Mouse (Mus musculus): Measurements from ENCODE around the gene Fam168a. TPM values are rescaled to one million over a fixed set of nuclear protein-coding genes. Genes with fewer than 3 reads are reported as not detected.

Fam168a gene
- 11.3 and 27.5 TPM in 2 replicates for polyA plus RNA-seq (2012; rRNA removed)

DNA sequence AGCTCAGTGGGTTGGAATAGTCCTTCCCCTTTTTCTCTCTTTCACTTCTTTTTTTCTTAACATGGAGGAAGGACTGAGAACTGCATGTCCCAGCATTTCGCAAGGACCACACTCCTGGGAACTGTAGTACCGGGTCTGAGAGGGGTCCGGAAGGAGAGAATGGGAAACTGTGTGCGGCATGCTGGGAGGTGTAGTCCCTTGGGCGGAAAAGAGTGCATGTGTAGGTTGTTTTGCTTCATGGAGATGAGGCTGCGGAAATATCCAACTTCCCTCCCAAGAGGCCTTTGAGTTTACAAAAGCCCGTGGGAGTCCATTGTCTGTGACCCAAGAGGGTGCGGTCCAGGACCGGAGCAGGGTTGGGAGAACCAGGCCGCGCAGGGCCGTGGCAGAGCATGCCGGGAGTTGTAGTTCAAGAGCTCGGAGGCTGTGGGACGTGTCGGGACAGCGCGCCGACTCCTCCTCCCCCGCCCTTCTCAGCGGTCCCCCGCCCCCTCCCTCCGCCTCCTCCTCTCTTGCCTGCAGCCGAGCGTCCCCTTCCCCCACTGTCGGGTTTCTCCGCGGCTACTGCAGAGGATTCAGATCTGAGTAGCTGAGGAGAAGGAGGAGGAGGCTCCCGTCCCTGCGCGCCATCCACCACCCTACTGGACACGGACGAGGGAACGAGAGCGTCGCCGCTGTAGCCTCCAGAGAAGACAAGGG is at the start of gene Fam168a:
Gene Fam168a, plus strand, starts transcription at position 493 of the 699 bp plus-strand sequence.
- DNase-seq (ENCODE audit: low read depth, low spot score), result peak; percentile 83
- WGBS, result under 1% methylated on average over 36 of the region's 37 CpGs

DNA sequence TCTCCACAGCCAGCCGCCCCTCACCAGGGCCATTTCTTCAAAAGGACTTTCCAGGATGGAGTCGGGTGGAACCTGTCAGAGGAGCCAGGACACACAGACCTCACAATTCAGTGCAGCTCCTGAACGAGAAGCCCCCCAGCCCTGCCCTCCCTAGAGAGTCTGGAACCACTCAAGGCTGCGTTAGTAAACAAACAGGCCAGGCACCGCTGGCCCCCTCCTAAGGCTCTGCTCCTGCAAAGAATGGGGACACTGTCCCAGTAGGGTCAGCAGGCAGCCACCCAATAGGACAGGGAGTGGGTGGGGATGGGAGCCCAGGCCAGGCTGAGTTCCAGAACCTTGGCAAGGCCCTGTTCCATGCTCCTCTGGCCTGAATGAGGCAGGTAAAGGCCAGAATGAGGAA is 49.7 kb upstream of the Fam168a start:
- 53% methylated on average over 5 of the region's 5 CpGs for WGBS
- no peak for DNase-seq (ENCODE audit: low read depth, low spot score)

DNA sequence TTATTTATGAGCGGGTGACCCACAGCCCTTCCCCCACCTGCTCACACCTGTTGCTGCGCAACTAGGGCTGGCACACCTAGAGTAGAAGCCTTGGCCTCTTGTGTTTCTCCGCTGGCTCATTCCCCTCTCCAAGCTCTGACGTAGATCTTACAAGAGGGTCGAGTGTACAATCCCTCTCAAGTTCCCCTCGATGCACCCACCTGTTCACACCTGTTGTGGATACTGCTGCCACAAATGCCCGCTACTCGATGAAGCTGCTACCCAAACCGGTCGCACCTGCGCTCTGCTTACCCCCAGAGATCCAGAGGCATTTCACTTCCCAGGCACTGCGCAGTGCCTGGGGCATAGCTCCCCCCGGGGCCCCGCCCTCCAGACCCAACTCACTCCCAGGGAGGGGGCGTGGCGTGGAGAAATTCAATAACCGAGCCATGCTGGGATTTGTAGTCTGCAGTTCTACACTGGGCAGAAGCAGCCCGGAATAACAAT is 48.3 kb upstream of the Fam168a start:
- 25% methylated on average over 18 of the region's 18 CpGs for WGBS

DNA sequence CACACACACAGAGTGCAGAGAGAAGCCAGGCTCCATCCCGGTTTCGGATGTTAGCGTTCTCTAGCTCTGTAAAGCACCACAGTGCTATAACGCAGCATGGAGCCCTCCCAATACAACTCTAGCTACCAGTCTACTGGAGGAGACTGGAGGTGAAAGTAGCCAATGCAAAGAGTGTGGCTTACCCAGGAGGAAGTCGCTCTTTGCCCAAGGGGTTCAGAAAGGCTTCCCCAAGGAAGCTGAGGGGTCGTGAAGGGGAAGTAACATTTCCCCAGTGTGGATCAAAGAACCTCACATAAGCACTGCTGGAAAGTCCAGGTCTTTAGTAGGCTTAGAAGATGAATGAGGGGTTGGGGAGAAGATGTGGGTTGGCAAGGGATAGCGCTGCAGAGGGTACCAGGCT is 45.2 kb upstream of the Fam168a start:
- no peak for DNase-seq (ENCODE audit: low read depth, low spot score)
- WGBS, result 87% methylated on average over 7 of the region's 7 CpGs

More for the DNA sequence above, 48.3 kb upstream of the Fam168a start:
- no peak for DNase-seq (ENCODE audit: low read depth, low spot score)

DNA sequence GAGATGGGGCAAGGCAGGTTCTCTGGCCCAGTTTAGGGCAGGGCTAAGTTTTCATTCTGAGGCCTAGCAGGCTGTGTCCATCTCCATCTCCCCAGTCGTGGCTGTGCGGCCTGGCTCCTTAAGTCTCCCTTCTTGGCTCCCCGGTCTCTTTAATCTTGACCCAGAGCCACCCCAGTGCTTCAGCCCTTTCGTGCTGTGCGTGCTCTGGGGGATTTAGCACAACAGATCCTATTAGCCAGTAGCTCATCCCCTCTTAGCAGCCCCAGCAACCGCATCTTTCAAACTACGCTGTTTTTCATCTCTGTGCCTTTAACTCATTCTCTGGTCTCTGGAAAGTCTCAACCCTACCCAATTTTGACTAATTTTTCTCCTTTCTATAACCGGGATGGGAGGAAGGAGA is 44.2 kb upstream of the Fam168a start, which contains the start of gene Plekhb1:
Gene Plekhb1, minus strand, starts transcription at position 184 of the 400 bp plus-strand sequence.
- DNase-seq (ENCODE audit: low read depth, low spot score), result no peak
- 76% methylated on average over 8 of the region's 8 CpGs for WGBS

DNA sequence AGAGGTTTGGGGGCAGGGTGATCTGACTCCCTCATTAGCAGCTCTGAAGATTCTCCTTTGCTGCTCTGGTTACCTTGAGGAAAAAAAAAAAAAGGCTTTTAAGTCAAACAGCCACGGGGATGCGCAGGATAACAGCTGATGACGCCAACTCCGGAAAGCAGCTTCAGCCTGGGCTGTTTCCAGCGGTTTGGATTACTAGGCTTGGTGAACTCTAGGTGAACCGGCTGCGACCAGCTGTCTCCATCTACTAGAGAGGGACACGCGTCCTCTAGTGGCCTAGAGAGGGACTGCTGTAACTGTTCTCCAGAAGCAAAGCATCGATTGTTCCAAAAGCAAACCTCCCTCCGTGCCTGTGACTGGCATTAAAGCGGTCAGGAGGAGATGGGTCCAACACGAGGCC is 43.2 kb upstream of the Fam168a start:
- DNase-seq (ENCODE audit: low read depth, low spot score), result peak; percentile 61
- 2% methylated on average over 13 of the region's 13 CpGs for WGBS

DNA sequence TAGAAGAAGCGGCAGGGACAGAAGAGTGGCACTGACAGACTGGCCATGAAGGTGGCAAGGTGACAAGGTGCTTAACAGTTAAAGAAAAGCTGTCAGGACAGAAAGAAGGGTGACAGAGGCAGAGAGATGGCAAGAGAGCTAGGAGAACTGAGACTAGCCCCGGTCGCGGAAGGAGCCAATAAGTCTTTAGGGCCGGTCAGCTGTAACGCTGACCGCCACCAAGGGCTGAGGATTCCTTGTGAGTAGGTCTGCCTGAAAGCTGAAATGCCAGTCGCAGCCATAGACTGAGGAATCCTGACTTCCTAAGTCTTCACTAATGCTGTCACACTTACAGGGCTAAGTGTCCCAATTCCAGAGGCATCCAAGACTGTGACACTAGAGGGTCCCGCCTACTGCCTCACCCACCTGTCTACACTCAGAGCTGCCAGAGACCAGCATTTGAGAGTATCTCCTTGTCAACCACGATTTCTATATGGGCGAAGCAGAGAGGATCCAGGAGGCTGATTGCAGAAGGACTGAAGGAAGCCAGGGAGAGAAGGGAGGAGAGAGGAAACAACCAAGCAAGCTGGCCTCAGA is 42.6 kb upstream of the Fam168a start:
- WGBS, result 59% methylated on average over 11 of the region's 11 CpGs

DNA sequence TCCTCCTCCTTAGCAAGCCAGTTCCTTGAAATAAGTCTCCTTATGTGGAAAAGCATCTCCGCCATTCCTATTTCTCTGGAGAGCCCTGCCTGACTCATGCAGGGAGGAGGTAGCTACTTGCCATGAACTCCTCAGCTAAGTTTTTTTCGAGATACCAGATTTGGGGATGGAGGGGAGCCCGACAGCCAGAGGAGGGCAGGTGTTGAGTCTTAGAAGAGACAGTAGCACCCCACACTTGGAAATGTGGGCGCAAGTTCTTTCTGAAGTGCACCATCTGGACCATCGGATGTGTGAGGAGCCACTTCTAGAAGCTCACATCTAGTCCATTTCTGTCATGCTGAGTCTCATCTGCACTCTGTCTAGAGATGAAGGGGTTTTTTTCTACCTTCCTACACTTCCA is 35.8 kb upstream of the Fam168a start:
- 84% methylated on average over 5 of the region's 5 CpGs for WGBS
- DNase-seq (ENCODE audit: low read depth, low spot score), result no peak

More for the DNA sequence above, 42.6 kb upstream of the Fam168a start:
- no peak for DNase-seq (ENCODE audit: low read depth, low spot score)

DNA sequence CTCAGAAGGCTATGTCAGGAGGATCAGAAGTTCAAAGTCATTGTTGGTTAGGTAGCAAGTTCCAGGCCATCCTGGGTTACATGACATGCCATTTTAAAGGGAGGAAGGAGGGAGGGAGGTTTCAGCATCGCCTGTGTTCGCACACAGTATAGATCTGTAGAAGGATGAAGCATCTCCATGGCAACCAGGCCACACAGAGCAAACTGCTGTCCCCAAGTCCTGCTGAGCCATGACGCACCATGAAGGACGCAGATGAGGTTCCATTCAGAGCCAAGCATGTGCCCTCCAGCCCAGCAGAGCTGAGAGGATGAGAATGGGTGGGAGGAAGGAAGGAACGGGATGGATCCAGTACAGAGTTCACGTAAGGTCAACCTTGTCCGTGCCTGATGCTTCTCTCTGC is 33.0 kb upstream of the Fam168a start:
- no peak for DNase-seq (ENCODE audit: low read depth, low spot score)
- 68% methylated on average over 7 of the region's 7 CpGs for WGBS

DNA sequence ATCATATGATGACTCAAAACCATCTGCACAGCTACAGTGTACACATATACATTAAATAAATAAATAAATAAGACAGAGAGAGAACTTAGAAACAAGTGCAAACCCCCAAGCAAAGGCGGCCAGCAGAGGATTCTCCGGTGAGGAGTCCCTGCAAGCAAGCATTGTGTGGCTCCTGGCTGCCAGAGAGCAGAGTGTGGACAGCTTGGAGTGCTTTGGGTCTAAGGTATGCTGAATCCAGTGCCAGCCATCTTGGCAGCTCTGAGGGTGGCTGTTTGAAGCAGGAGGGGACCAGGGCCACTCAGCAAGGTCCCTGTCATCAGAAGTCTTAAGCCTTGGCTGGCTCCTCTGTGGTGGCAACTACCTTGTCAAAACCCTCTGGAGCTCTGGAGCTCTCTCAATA is 31.5 kb upstream of the Fam168a start:
- WGBS, result 86% methylated on average over 2 of the region's 2 CpGs
- DNase-seq (ENCODE audit: low read depth, low spot score), result no peak

DNA sequence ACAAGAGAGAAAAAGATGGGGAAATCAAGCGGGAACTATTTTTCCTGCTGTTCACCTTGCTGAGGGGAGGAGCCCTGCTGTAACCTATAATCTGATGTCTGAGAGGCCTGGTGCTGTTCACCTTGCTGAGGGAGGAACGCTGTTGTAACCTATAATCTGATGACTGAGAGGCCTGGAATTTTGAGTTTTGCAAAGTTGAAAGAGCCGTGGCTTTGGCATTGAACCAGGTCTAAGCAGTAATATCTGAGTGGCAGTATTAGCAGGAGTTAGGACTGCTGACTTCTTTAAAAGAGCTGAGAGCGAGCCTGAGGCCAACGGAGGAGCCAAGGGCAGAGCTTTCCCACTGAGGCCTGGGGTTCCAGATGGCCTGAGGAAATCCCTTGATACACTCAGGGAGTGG is 28.4 kb upstream of the Fam168a start:
- no peak for DNase-seq (ENCODE audit: low read depth, low spot score)
- WGBS, result 80% methylated on average over 5 of the region's 5 CpGs

DNA sequence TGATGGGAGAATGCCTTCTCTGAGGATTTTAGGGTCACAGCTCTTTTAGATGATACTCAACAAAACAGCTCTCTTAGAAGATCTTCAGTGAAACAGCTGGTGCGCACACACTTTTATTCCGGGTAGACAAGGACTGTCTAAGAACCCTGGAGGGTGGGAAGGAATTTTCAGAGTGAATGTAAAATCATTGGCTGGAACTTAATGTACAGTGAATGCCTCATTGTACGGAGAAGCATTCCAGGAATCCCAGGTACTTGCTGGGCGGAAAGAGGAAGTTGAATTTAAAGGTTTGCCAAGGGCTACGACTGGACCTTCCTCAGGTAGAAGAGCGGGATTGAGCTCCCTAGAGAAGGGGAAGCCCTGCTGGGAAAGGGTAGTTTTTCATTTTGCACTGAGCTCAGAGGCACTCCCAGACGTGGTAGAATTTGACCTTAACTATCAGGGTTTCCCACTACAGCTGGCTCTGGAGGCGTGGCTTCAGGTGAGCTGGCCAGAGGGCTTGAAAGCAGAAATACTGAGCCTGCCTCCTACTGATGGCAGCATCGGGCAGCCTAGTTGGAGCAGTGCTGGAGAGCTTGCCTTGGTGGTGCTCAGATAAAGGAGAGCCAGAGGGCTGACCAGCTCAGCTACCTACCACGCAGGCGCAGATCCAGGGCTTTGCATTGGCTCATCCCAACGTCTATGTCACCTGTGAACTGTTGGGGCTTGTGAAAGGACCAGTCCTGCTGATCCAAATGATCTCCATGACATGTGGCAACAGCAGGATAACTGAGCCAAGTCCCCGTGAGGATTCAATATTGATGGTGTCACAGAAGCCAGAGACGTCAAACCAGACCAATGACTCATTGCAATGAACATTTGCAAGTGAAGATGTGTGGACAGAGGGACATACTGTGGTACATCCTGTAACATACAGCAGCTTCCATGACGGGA is 27.2 kb upstream of the Fam168a start:
- DNase-seq (ENCODE audit: low read depth, low spot score), result no peak
- 42% methylated on average over 15 of the region's 15 CpGs for WGBS

DNA sequence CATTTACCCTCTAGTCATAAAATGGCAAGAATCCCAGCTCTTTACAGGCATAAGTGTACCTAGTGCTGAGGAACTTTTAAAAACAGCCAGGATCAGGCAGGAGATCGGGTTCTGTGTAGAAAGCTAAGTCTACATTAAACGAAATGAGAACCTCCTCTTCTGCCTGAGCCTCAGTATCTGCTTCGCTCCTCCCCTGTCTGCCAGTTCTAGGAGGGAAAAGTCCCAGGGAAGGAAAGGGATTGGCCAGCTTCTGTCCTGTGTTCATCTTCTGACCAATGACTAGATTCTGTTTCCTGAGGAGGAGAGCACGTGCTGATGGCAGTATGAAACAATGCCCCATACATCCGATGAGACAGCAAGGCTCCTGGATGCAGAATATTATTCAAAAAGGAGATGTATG is 25.3 kb upstream of the Fam168a start:
- DNase-seq (ENCODE audit: low read depth, low spot score), result no peak
- WGBS, result 50% methylated on average over 5 of the region's 5 CpGs

DNA sequence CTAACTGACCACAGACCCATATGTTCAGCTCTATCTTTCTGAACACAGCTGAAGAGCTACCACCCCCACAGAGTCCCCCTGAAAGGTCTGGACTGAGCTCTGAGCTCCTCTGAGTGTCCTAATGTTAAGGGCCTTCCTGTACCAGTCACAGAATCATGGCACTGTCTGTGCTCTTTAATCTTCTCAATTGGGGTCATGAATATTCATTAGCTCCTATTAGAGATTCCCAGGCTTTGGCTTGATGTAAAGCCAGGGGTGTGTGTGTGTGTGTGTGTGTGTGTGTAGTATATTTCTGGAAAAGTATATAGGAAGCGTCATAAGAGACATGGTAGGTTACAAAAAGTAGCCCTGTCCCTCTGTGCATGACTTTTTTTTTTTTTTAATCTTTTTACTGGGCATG is 23.2 kb upstream of the Fam168a start:
- DNase-seq (ENCODE audit: low read depth, low spot score), result no peak
- WGBS, result 94% methylated on average over 1 of the region's 1 CpGs

DNA sequence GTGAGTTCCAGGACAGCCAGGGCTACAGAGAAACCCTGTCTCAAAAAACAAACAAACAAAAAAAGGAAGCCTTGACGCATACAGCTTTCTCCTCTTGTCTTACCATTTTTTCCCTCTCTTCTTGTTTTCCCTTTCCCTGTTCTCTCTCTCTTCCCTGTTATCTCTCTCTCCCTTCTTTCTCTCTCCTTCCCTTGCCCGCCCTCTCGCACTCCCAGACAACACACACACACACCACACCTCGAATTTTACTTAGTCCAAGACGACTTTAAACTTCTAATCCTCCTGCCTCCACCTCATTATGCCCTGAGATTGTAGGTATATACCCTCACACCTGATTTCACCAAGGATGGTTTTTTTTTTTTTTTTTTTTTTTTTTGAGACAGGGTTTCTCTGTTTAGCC is 22.4 kb upstream of the Fam168a start:
- DNase-seq (ENCODE audit: low read depth, low spot score), result no peak
- 64% methylated on average over 5 of the region's 5 CpGs for WGBS

DNA sequence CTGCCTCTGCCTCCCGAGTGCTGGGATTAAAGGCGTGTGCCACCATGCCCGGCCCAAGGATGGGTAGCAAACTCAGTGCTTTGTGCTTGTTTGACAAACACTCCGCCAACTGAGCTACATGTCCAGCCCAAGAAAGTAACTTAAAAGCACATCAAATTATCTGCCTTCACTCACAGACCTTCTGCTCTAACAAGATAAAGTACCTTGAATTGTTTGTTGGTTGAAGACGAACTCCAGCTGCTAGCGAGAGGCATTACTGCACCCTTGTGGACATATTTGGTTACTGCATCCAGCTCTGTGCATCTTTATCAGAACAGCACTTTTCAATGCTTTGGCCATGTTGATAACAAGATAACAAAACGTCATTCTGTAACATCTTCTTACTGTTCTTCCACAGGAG is 21.9 kb upstream of the Fam168a start:
- WGBS, result 46% methylated on average over 7 of the region's 7 CpGs
- DNase-seq (ENCODE audit: low read depth, low spot score), result no peak

DNA sequence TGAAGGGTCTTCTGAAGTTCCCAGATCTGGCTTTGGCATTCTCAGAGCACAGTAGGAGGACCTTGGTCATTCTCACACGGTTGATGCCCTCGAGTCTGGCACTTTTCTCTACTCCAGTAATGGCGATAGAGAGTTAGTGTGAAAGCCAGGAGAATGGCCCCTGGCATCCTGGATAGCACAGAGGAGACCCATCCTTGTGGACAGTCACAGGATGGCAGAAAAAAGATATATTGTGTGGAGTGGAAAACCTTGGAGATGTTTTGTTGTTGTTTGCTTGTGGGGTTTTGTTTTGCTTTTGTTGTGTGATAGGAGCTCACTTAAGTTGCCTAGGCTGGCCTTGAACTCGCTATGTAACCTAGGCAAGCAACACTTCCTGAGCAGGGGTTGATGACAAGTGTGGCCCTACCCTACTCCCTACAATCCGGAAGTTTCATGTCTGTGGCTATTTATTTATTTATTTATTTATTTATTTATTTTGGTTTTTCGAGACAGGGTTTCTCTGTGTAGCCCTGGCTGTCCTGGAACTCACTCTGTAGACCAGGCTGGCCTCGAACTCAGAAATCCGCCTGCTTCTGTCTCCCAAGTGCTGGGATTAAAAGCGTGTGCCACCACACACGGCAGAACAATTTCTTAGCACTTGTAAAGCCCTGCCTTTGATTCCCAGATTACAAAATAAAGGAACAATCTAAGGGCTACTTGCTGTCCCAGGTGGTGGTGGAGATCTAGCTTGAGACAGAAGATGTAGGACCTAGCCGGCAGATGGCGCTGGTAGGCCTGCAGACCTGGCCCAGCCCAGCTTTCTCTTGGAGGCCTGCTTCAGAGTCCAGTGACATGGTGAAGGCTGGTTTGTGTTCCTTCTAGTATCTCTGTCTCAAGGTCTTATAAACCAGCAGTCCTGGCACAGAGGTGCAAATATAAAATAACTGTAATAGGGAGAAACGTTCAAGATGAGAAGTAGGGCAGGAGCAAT is 21.1 kb upstream of the Fam168a start:
- whole genome bisulfite sequencing, result 44% methylated on average over 13 of the region's 13 CpGs
- peak; percentile 52 for DNase-seq (ENCODE audit: low read depth, low spot score)

DNA sequence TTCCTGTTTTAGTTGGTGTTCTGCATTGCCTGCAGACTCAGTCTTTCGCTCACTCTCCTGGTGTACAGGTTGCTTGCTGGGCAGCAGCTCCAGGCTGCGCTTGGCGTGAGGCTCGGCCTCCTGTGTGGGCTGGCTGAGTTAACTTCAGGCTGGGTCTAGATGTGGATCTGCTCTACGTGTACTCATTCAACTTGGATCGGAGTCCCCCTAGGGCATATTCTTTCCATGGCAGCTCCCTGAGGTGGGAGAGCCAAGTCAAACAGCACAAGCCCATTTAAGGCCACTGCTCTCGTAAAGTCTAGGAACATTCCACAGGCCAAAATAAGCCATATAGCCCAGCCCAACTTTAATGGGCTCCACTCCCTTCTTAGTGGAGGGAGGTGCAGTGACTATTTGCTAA is 18.0 kb upstream of the Fam168a start:
- DNase-seq (ENCODE audit: low read depth, low spot score), result peak; percentile 64
- 25% methylated on average over 7 of the region's 7 CpGs for WGBS

DNA sequence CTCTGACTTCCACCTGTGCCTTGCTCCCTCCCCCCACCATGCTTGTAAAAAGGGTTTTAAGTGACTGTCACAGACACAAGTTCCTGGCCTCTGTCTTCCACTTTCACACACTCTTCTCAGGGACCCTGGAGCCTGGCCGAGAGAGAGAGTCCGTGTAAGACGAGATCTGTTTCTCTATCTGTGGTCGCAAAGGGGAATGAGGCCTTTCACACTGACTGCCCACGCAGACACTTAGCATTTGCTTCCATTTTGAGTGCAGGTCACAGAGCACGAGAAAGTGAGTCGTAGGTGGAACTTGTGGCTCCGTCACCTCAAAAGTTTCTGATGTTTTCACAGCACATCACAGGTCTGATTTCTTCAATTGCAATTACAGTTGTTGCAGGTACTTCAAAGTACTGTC is 13.2 kb upstream of the Fam168a start:
- DNase-seq (ENCODE audit: low read depth, low spot score), result no peak
- WGBS, result 76% methylated on average over 8 of the region's 8 CpGs

Measured in large intestine, adult 2 months (tissue).